Mouse (Mus musculus) megakaryocyte, embryonic 14.5 days (primary cell): Measurements from ENCODE around the gene Vps13d.

Source experiments
- FLI1 ChIP-seq: IDR thresholded peaks from 2 replicates; pipeline ENCODE4 v1.6.1; 2012; ENCODE audit warnings: low read length, inconsistent platforms, mixed read lengths
- GATA1 ChIP-seq: IDR thresholded peaks from 3 replicates; pipeline ENCODE4 v1.6.1; 2012; ENCODE audit warnings: mixed read lengths, low read length, inconsistent platforms, borderline replicate concordance

DNA sequence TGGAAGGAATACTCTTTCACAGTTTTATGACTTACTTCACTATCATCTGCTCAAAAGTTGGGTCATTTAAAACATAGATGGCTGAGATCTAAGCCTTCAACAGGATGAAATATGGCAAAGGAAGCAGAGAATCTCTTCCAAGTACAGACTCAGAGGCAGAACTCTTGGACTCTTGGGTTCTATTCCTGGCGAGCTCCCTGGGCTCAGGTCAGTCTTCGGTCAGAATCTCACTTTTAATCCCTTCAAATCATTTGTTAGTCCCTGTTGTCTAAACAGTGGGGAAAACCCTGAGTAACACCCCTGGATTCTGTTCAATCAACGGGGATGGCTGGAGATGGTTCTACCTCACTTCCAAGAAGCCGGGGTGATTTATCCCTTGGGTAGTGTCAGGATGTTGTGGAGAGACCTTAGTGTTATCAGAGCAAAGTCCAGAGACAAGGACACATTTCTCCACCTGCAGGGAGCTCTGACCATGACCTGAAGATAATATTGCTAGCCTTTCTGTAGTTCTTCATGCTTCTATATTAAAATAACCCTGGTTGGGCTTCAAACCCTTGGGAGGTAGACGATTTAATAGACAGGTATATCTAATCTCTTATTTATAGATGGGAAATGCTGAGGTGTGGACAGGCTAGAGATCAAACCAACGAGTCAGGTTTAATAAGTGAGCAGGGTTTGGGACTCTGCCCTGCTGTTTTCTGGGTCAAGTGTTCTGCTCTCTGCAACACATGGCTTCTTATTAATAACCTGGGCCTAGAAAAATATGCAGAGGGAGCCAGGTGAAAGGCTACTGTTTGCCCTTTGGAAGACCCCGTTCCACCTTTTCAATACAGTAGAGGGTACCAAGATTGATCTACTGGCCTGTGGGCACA lies 180.8 kb downstream of the Vps13d start:
- TF ChIP-seq GATA1 (no peak), FLI1 (no peak)
